Mouse (Mus musculus): ENCODE data around the gene Olfr1373.

- TF ChIP-seq CTCF (conservative IDR thresholded peaks at IDR 0.05; ENCODE audit: low read length), result no peak
- TF ChIP-seq POU5F1 (IDR thresholded peaks at IDR 0.05; ENCODE audit: borderline replicate concordance, low read length), result no peak
Measured at GRCm38 (mm10) chr11:52117156-52117555, 28.2 kb downstream of the Olfr1373 start.

Measured in E14TG2a.4 (cell line).